Mouse (Mus musculus): ENCODE results near the gene Strc. TPM values are rescaled to one million over a fixed set of nuclear protein-coding genes. Genes with fewer than 3 reads are reported as not detected.

Gene Strc
- total RNA-seq, 2 experiments from 2014 or later: 0.03 to 0.22 TPM

DNA sequence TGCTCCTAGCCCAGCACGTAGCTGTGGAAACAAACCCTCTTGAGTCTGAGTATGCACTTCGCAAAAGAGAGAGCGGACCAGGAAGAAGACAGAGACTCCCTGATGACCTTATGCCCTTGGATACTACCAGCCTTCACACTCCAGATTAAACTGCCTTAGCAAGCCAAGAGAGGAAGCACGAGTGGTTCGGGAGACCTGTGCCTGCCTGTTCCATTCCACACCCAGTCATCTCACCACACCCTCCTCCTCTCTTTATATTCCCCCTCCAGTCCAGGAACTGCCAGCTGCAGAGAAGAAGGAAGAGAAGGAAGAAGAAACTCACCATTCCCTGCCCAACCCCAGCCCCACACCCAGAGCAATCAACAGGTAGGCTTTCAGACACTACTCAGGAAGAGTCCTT, 29.5 kb downstream of the Strc start, which contains the start of gene Ckmt1:
TSS of gene Ckmt1 (plus strand) at position 221 of the 400 bp plus-strand sequence.
- DNase-seq (ENCODE audit: low spot score in 2 of 2): no peak

DNA sequence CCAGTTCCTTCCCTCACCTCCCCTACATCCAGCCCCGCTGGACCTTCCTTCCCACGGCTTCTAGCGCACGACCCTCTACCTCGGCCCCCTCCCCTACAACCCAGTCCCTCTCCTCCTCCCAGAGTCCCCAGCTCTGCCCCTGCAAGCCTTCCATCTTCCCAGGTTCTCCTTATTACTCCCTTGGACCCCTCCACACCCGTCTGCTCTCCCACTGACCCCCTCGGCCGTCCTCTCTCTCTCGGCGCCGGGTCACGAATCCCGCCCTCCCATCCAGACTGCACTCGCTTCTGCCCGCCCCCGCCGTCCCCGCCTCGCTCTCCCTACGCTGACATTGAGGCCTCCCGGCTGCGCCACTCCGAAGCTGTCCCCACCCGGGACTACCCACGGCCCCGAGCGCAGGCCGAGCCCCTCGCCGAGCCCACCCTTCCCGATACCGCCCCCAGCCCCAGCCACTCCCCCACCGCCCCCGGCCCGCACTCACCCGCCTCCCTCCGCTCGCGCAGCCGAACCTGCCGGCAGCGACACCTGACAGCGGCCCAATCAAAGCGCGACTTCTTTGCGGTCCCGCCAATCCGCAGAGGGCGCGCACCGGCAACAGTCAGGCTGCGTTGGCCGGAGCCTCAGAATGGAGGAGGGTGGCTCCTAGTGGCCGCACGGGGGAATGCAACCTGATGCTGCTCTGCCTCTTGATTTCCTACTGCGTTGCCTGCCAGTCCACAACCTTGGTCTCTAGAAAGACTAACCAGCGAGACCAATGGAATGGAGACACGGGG, 32.0 kb downstream of the Strc start, which contains the start of gene Ppip5k1:
TSS of gene Ppip5k1 (minus strand) at position 577 of the 773 bp plus-strand sequence.
- DNase-seq (ENCODE audit: low spot score in 2 of 2): peak; percentile 95 to 96

DNA sequence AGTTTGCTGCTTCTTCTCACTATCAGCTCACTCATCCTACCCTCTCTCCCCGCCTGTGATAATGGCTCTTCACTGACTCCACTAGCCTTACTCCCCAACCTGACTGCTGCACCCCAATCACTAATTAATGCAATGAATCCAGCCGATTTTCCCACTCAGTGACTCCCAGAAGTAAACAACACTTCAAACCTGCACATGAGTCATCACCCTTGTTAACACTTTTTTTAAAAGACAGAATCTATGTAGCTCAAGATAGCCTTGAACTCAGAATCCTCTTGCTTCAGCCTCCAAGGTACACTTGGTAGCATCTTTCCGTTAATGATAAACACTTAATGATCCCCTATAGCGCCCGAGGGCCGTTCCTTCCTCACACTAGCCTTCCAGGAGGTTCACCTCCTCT, 32.6 kb downstream of the Strc start:
- no peak for DNase-seq (ENCODE audit: low spot score in 2 of 2)

DNA sequence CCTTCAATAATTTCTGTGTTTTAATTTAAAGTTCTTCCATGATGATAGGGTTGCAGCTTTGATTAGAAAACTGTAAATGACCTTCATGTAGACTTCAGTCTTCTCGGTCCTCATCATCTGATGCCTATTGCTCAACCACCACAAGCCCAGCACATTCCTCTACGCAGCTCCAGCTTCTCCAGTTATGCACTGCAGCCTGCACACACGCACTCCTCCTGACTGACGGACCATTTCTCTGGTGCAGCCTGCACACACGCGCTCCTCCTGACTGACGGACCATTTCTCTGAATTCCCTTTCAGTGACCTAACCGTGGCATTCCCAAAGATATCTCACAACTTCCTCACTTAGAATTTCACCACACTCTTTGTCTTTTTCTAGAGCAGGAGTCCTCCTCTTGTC, 33.8 kb downstream of the Strc start:
- DNase-seq (ENCODE audit: low spot score in 2 of 2): no peak

DNA sequence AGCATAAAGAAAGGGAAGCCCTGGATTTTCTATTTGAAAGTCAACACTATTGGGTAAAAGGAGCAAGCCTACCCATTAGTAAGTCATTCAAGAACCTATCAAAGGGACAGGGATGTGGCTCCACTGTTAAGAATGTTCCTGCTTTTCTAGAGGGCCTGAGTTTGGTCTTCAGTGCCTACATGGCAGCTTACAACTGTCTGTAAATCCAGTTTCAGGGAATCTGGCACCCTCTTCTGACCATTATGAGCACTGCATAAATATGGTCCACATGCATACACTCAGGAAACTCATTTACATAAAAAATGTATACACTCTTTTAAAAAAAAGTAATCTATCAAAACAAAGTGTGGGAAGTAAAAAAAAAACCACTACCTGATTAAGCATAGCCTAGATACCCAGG, 47.9 kb downstream of the Strc start:
- no peak for DNase-seq (ENCODE audit: low spot score in 2 of 2)

DNA sequence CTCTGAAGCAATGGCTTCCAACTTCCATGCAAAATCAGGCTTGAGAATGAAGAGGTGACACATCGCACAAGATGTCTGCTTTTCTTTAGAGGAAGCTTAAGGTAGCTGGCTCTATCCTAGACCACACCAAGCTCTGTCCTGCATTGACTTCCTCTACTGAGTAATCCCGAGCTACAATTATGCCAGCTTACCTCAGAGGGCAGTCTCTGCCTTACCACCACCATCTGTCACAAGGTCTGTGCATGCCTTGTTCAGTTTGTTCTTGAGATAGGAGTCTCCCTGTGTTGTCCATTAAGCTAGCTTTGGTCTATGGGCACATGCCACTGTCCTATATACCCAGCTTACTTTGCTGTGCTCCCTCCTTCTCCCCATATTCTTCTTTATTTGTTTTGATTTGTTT, 57.5 kb downstream of the Strc start:
- DNase-seq (ENCODE audit: low spot score in 2 of 2): no peak

DNA sequence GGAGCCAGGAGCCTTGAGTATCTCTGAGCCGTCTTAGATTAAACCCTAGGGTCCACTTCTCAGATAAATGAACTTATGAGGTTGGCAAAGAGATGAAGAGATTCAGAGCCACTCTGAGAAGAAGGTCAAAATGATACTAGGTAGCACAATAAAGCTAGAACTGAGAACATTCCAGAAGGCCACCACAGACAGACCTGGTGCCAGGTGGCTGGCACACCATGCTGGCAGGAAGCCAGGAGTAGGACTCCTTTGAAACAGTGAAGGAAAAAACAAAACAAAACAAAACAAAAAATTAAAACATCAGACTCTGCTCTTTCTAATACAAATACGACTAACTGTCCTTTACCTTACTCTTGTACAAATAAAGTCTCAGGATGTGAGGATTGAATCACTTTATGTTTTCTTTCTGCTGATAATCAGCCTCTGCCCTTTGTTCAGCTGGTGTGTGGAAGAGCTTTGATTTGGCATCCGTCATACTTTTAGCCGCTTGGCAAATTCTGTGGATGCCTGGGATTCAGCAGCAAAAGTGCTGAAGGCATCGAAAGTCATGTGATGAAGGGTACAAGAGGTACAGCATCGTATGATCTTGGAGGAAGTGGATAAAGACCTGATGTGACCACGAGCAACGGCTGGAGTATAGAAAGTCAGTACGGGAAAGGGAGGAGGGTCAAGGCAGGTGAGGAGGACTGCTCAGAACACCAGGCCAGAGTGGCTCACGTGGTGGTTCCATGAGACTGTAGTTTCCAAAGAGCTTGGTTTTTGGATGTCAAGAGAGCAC, 63.1 kb downstream of the Strc start:
- no peak for DNase-seq (ENCODE audit: low spot score in 2 of 2)

DNA sequence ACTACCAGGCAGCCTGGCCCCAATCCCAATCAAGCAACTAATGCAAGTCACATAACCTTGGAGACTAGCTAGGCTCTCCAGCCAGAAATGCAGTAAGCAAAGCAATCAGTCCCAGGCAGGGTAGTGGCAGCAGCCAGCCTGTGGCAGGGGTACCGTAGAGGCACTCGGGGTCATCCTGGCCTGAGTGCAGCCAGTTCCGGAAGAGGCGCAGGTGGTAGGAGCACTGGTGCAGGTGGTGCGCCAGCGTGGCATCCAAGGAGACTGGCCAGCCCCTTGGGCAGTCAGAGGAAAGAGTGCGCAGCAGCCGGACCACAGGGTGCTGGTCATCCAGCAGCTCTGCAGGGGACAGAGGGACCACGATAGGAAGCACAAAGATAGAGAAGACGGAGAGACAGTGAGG, 63.9 kb downstream of the Strc start:
- no peak for DNase-seq (ENCODE audit: low spot score in 2 of 2)

DNA sequence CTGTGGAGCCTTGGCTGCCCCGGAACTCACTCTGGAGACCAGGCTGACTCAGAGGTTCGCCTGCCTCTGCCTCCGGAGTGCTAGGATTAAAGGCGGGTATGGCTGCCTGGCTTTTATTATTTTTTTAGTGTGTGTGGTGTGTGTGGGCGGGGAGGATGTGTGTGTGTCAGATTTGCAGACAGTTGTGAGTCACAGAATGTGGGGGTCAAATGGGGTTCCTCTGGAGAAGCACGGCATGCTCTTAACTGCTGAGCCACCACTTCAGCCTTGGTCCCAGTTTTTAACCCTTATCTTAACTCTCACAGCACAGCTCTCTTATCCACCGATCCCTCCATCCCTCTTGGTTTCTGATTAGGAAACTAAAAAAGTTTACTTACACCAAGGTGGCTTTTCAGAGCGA, 70.7 kb downstream of the Strc start:
- no peak for DNase-seq (ENCODE audit: low spot score in 2 of 2)

Other genes starting within 250 kb of the Strc start
- gene Adal, start 246.7 kb downstream of the Strc start, total RNA-seq (2021): 10 to 100 TPM; 16.1 to 19.3 TPM
- 1 to 10 TPM; 8.5 to 9.2 TPM for gene Lcmt2, start 246.5 kb downstream of the Strc start, total RNA-seq (2021)
- 10 to 100 TPM; 44.7 to 45.0 TPM for gene Tubgcp4, start 216.5 kb downstream of the Strc start, total RNA-seq (2021)
- gene Zscan29, start 216.0 kb downstream of the Strc start, total RNA-seq (2021): 10 to 100 TPM; 16.4 to 19.8 TPM
- 10 to 100 TPM; 61.6 to 69.8 TPM for gene Trp53bp1, start 115.8 kb downstream of the Strc start, total RNA-seq (2021)
- 1 to 10 TPM; 6.5 to 7.6 TPM for gene Map1a, start 97.6 kb downstream of the Strc start, total RNA-seq (2021)
- 10 to 100 TPM; 49.3 to 80.6 TPM for gene Ppip5k1, start 31.8 kb downstream of the Strc start, total RNA-seq (2021)
- 10 to 100 TPM in 1 of 2 experiments, 1 to 10 TPM in 1; 6.9 to 12.0 TPM for gene Ckmt1, start 29.5 kb downstream of the Strc start, total RNA-seq (2021)
- 100 to 1,000 TPM; 355 to 437 TPM for gene Pdia3, start 26.6 kb upstream of the Strc start, total RNA-seq (2021)
- 1 to 10 TPM; 2.2 to 2.6 TPM for gene Catsper2, start 26.6 kb upstream of the Strc start, total RNA-seq (2021)
- under 1 TPM; 0.17 to 0.35 TPM for gene Ell3, start 57.1 kb upstream of the Strc start, total RNA-seq (2021)
- gene Serf2, start 62.0 kb upstream of the Strc start, total RNA-seq (2021): 100 to 1,000 TPM; 363 to 372 TPM
- gene Hypk, start 66.1 kb upstream of the Strc start, total RNA-seq (2021): 10 to 100 TPM; 20.9 to 43.7 TPM
- under 1 TPM in 1 of 2 experiments, not detected in 1; 0.19 TPM for gene Serinc4, start 69.6 kb upstream of the Strc start, total RNA-seq (2021)
- gene Mfap1b, start 86.9 kb upstream of the Strc start, total RNA-seq (2021): 10 to 100 TPM; 39.8 to 45.1 TPM
- gene Mfap1a, start 119.5 kb upstream of the Strc start, total RNA-seq (2021): 10 to 100 TPM; 32.0 to 34.5 TPM
- 1 to 10 TPM; 2.3 to 2.8 TPM for gene Wdr76, start 119.6 kb upstream of the Strc start, total RNA-seq (2021)